Mouse (Mus musculus) WW6 (cell line): Measurements from ENCODE around the gene Zim1.

ENCODE experiments used
- DNase-seq: peaks from one replicate; pipeline ENCODE4 v3.0.0-alpha.2; 2013; ENCODE audit warnings: low read depth, low spot score

The Zim1 gene

GRCm38 (mm10) chr7:6651221-6651620 lies 45.0 kb downstream of the Zim1 start:
- DNase-seq, result no peak

DNA sequence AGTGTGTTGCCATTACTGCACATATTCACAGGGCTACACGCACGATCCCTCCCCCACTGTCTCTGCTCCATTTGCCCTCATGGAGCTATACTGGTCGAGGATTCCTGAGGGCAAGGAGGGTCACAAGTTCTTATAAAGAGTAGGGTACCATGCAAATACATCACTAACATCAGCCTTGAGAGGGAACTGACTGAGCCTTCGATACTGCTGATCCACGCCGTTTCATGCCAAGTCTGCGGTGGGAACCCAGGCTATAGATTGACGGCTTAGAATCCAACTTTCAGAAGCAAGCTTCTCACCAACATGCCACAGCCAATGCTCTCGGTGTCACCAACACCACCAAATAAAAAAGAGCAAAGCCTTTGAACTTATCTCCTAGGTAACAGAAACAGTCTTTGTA lies 45.7 kb downstream of the Zim1 start:
- DNase-seq, result no peak

DNA sequence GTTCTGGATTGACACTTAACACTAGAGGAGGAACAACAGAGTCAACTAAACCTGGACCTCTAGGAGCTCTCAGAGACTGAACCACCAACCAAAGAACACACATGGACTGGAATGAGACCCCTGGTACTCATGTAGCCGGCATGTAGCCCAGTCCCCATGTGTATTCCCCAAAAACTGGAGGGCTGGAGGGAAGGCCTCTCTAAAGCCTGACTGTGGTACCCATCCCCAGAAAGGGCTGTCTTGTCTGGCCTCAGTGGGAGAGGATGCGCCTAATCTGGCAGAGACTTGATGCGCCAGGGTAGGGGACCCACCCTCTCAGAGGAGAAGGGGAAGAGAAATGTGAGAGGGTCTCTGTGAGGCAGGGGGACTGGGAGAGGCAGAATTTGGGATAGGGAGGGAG lies 50.4 kb downstream of the Zim1 start:
- no peak for DNase-seq

GRCm38 (mm10) chr7:6638076-6638475 lies 58.2 kb downstream of the Zim1 start:
- DNase-seq, result no peak

GRCm38 (mm10) chr7:6636741-6637140 lies 59.5 kb downstream of the Zim1 start:
- DNase-seq, result no peak

GRCm38 (mm10) chr7:6635831-6636230 lies 60.4 kb downstream of the Zim1 start:
- DNase-seq, result no peak
